Mouse (Mus musculus): ENCODE measurements at regions not wholly inside any gene's neighbourhood (a gene's known extent, or its start where the extent isn't known, plus 50 kb on each side); places are given as distances from the start of the nearest gene placed in this dataset.

DNA sequence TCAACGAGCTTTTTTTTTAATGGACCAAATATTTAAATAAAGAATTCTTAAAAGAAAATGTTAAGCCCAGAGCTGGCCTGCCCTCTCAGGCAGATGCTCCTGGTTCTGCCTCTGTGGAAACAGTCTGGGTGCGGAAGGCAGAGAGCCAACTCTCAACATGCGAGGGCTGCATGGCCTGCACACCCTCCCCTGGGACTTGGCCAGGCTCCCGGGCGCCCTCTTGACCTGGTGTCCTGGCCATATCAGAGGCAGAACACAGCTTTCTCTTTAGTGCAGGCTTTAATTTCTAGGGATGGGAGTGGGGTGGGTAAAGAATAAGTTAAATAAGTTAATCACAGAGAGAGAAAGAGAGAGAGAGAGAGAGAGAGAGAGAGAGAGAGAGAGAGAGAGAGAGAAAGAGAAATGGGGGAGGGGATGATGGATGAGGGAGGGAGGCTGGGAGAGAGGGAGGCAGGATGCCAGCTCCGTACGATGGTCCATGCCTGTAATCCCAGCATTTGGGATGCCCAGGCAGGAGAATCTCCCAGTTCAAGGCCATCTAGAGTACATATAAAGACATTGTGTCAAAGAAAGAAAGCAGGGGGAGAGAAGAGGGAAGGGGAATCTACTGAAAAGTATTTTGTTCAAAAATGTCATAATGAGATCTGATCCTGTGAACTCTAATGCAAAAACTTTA, 123.2 kb upstream of the Plekha5 start:
- DNase-seq (ENCODE audit: low spot score) = peak; percentile 85

- DNase-seq (ENCODE audit: low spot score) = no peak
These were observed 124.2 kb upstream of the Plekha5 start for GRCm38 (mm10) chr6:140299653-140300052.

DNA sequence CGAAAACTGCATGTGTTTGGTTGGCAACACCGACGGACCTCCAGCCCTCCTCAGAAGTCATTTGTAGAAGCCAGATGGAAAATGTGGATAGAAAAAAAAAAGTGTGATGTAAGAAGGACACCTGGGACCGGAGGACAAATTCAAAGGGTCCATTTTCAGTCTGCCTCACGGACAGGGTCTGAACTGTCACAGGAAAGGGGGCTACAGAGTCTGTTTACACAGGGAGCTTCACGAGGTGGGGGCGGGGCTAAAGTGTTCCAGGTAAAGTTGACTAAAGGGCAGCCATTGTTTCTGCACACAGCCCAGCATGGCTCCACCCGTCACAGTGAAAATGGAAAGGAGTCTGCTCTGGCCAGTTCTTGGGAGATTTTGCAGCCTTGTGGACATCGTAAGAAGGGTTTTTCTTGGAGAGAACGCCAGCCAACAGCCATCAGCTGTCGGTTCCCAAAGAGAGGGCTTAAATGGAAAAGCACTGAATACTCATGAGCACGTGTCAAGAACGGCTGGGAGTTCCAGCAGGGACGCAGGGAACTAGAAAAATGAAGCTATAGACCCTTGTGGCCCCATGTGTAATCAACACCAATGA, 125.8 kb upstream of the Plekha5 start:
- DNase-seq (ENCODE audit: low spot score) = no peak

DNA sequence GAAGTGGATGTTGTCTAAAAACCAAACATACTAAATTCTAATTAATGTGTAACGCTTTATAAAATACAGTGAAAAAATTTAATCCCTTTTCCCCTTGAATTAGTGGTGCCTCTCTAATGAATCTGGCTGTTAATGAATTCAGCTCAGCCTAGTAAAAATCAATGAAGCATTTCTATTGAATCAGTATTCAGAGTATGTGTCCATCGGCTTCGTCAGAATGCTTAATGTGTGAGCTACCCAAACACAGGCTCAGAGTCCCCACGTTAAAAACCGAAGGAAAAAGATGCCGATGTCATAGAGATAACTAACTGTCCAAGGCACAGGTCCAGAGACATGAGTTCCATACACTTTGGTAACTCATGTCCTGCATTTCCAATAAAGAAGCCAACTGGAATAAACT, 126.3 kb upstream of the Plekha5 start:
- DNase-seq (ENCODE audit: low spot score) = no peak

DNA sequence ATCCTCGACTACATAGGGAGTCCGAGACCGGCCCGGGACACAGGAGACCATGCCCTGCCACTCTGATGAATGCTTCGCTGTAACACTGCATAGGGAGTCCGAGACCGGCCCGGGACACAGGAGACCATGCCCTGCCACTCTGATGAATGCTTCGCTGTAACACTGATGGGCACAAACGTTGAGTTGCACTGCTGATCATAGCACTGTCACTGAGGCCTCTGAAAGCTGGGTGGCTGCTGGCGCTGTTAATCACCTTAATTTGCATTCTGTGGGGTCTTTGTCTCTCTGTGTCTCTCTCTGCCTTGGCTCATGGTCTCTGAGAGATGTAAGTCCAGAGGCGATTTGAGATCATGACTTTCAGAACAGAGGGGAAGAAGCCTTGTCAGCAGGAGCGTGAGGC, 133.7 kb upstream of the Plekha5 start:
- no peak for DNase-seq (ENCODE audit: low spot score)

DNA sequence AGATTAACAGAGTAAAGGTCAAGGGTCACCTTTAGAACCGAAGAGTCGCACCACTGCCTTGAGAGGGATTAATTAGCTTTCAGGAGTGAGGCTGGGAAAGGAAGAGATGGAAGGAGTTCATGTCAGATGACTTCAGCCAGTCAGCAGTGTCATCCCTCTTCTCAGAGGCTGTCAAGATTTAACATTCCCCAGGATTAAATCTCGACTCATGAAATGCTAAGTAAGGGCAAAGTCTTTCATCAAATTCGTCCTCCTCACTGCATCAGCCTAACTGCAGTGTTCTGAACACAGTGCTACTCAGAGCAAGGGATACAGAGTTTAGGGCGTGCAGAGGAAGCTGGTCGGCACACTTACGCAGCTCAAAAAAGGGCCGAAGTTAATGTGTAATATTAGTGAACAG, 135.1 kb upstream of the Plekha5 start:
- DNase-seq (ENCODE audit: low spot score) = no peak

- DNase-seq (ENCODE audit: low spot score) = no peak
These were observed 141.6 kb upstream of the Plekha5 start for GRCm38 (mm10) chr6:140282285-140282577.

GRCm38 (mm10) chr6:140281488-140282284, 142.2 kb upstream of the Plekha5 start:
- DNase-seq (ENCODE audit: low spot score) = no peak

GRCm38 (mm10) chr6:140280817-140281475, 142.9 kb upstream of the Plekha5 start:
- DNase-seq (ENCODE audit: low spot score) = peak; percentile 29

GRCm38 (mm10) chr6:140279736-140280370, 144.0 kb upstream of the Plekha5 start:
- DNase-seq (ENCODE audit: low spot score) = no peak

- no peak for DNase-seq (ENCODE audit: low spot score)
These were observed 145.1 kb upstream of the Plekha5 start for GRCm38 (mm10) chr6:140278750-140279149.

DNA sequence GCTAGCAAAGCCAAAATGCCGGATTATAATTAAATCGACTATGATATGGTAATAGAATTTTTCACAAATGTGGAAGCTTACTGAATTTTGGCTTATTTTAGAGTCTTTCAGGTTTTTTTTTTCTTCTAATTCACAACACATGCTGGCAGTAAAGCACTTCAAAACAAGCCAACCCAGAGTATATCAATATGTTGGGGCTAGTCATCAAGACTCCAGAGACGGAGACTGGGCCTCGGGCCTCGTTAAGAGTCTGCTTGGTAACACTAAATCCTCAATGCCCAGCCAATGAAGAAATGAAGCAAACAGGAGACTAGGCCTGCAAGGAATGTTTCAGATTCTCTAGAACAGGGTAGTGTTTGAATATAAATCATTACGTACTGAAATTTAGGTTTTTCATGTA, 153.3 kb upstream of the Plekha5 start:
- no peak for DNase-seq (ENCODE audit: low spot score)

DNA sequence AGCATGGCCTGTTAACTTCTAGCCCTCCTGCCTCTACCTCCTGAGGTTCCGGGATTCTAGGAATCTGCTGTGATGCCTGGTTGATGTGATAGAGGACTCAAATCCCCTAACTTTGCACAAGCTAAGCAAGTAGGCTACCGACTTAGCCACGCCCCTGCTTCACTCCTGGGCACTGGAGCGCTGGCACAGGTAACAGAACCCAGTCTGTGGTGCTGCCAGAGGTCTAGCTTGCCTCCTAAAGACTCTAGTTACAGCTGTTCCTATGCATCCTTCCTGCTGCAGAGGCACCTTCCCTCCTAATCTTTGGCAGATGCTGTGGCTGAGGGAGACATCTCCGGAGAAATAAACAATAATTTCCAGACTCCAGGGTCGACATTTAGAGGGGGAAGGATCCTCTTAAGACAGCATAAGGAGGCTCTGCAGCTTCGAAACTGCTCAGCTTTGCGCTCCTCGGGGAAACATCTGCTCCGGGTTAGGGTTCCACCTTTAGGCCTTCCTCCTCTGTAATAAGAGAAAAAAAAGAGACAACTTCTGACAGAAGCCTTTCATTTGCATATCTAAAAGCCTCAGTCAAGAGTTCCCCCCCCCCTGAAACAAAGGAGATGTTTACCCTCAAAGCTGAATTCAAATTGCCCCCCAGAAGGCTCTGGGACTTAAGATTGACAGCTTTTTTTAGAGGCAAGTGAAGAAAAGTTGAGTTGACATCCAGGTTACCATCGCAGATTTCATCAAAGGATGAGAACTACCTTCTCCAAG, 155.4 kb upstream of the Plekha5 start:
- no peak for DNase-seq (ENCODE audit: low spot score)

DNA sequence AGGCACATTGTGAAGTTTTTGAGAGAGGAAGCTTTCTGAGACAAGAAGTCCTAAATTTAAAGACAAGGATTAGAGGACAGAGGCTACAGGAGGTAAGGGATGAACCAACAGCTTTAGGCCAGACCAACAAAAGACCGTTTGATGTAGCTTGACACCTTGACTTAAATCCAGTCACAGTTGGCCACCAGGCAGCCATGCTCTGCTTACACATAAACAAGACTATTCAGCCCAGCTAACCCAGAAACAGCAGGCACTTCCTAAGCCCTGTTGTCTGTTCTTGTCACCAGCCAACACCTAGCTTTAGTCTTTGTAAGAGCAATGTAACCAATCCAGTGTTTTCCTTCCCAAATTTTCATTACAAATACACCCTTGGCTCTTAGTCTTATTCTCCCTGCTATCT, 159.9 kb upstream of the Plekha5 start:
- no peak for DNase-seq (ENCODE audit: low spot score)

- DNase-seq (ENCODE audit: low spot score) = no peak
These were observed 162.0 kb upstream of the Plekha5 start for GRCm38 (mm10) chr6:140261813-140262212.

GRCm38 (mm10) chr6:140258761-140259160, 165.1 kb upstream of the Plekha5 start:
- DNase-seq (ENCODE audit: low spot score) = no peak

DNA sequence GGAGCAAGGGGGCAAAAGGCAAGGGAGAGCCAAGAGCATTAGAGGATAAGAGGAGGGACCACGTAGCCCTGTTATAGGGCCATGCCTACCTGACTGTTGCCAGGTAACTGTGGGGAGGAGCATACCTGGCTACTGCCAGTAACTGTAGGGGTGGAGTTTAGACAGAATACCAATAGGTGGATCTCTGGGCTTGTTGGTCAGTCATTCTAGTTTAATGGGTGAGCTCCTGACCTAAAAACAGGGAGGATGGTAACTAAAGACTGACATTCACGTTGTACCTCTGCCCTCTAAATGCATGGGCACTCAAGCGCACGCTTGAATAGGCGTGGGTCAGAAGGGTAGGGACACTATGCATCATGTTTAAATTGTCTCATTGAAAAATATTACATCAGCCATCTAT, 165.8 kb upstream of the Plekha5 start:
- DNase-seq (ENCODE audit: low spot score) = no peak

DNA sequence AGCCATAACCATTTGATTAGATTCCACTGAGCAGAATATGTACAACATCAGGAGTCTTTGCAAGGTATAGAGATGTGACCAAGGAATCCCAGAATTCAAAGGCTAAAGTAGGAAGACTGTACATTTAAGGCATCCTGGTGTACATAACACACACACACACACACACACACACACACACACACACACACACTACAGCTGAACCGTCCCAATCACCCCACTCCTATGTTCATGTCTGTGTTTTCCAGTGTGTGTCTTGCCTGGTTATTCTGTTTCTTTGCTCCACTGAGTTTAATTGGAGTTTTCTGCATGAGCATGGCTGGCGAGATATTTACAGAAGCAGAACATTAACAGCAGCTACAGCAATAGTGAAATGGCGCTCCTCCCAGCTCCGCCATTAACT, 172.3 kb upstream of the Plekha5 start:
- no peak for DNase-seq (ENCODE audit: low spot score)

DNA sequence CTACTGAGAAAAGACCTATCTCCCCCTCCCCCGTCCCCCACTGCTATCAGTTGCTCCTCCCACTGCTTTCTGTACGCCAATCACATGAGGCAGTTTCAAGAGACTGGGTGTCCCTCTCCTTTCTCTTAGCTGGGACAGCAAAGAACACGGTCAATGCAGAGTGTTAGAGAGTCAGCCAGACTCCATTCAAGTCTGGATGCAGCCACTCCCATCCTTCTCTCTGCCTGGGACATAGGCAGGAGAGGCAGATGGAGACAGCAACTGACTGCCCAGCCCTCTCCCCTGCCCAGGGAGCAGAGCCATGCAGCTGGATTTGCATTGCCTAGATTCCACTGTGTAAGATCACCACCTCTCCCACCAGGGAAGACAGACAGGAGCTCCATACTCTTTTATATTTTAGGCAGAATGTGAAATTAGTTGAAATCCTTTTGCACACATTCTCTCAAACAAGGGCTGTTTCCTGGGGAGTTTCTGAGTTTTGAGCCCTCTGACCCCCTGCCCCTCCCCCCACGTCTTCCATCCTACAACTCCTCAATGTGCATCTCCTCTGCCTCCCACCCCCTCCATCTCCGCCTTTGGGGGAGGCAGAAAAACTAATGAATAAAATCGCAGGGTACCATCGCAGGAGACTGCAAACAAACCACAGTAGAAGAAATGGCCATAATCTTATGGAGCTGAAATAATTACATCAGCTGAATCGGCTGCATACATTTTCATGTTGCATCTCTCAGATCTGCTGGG, 180.3 kb upstream of the Plekha5 start:
- no peak for DNase-seq (ENCODE audit: low spot score)

GRCm38 (mm10) chr6:140239356-140239755, 184.5 kb upstream of the Plekha5 start:
- peak; percentile 7 for DNase-seq (ENCODE audit: low spot score)

DNA sequence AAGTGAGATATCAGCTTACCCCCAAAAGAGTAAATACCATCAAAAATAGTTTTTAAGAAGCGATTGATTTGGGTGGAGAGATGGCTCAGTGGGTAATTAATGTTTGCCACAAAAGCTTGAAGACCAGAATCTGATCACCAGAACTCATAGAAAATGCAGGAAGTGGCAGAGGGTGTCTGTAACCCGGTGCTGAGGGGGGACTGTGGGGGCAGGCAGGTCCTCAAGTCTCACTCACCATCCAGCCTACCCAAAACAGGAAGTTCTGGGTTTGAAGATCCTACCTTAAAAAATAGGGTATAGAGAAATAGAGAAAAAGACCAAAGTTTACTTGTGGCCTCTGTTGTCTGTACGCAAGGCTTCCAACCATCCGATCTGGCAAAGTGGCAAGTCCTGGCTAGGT, 190.3 kb upstream of the Plcz1 start:
- DNase-seq (ENCODE audit: low spot score) = no peak

All from testis, postnatal 14 days (tissue).